Mouse (Mus musculus) embryo, embryonic 10.5 days (tissue): ENCODE data around the gene Braf.

Source experiments
- DNase-seq: peaks from one replicate; pipeline ENCODE4 v3.0.0-alpha.2; 2015; ENCODE audit warnings: low spot score

Braf gene

DNA sequence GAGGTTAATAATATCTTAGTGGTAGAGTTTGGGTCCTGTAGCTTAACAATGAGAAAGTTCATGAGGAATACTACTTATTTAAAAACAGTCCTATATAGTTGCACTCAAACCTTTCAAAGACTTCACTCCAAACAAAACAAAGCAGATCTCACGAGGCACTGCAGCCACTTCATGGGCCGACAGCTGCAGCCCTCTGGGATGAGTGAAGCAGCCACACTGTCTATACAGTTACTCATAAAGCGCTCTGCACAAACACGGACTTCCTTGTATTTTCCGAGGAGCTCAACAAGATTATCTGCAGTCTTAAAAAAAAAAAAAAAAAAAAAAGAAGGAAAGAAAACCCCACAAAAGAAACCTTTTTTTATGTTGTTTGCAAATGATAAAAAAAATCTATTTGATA, 117.9 kb downstream of the Braf start:
- no peak for DNase-seq

DNA sequence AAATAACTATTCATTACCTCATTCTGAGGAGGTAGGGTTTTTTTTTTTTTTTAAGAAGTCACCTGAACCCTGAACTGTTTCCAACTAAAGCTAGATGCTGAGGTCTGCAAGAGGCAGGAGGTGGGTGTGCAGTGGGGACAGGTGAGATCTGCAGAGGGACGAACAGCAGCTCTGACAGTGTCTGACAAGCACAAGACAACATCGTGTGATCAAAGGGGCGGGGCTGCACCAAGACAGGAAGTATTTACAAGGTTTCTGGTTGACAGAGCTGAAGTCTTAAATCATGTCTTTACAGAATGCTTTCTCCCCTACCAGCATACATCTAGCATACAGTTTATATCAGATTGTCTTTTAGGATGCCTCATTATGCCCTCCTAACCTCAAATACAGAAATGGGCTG, 118.4 kb downstream of the Braf start:
- DNase-seq = no peak

DNA sequence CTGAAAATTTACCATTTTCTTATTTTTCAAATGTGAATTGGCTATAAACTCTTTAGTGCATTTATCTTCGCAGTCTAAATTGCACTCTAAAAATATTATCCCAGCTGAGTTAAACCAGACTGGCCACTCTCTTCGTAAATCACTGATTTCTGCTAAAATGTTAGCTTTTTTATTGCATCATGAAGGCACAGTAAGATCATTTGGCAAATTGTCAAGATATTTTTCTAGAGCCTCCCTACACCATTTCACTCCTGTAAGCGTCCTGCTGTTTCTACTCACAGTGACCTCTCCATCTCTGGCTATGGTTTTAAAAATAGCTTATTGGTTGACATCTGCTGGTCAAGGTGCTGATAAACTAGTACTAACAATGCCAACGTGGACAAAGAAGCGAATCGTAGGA, 119.2 kb downstream of the Braf start:
- DNase-seq = no peak

DNA sequence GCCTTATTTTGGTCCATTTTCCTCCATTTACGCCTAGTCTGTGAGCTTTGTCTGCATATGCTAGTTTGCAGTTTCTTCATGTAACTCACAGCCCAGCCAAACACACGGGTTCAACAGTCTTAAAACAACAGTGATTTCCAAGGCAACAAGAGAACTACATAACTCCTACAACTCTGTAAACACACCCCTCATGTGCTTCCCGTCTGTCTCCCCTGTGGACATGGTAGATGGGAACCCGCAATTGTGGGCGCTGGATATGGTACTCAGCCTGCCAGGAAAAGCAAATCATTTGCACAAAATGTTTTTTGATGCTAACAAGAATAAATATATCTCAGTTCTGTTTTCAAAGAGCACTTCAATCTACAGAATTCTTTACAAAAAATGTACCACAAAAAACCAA, 120.7 kb downstream of the Braf start:
- no peak for DNase-seq

DNA sequence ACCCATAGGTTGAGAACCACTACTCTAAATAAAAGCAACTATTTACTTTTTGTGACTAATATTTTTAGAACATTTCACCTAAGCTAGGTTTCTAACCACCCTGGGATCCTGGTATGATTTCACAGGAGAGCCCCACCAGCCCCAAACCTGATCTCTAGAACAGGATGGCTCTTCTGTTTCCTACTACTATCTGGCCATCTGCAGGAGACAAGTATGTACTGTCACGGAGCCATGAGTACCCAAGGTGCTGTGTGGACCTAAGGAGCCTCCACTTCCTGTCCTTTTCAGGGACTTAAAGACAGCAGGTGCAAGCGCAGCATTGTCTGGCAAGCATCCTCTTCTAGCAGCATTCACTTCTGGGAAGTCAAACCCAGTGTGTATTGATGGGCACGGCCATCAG, 123.4 kb downstream of the Braf start:
- no peak for DNase-seq

DNA sequence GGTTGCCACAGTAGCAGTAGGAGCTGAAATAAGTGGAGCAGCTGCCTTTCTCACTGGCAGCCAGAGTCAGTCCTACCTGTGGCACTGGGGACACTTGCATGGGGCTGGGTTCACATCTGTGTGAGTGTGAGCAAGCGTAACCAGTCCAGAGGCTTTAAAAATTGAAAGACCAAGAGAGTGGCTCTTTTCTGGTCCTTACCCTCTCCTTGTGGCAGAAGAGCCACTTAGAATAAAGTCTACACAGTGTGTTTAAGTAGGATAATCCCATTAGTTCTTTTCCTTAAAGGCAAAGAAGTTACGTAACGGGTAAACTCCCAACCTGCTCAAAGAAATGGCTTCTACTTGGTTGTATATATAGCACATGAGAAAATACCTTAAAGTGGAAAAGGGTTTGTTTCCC, 124.4 kb downstream of the Braf start:
- DNase-seq = no peak

DNA sequence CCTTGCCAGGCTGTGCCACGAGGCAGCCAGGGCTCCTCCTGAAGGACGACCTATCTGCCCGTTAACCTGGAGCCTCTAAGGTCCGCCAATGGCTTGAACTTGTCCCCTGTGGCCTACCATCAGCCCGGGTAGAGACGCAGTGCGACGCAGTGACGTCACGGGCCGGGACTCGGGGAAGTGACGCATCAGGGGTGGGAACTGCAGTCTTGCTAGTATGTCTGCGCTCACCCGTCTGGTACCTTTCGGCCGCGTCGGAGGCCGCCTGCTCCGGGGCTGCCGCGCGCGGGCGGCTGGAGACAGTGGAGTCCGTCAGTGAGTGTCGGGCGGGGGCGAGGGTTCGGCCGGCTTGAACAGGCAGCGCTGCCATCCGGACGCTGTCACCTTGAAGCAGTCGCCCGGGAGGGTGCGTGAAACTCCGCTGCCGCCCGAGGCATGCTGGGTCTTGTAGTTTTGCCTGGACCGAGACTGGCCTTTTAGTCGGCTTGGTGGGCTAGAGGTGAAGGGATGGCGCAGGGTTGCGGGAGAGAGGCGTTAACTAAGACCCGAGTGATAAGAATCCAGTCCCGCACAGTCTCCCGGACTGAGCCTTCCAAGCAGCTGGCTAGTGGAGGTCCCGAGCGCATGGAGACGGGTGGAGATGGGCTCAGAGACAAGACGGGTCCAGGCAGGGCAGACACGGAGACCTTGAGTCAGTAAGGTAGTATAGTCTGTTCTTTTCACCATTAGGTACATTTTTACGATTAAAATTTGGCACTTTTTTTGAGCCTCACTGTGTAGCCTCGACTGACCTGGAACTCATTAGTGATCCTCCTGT, 132.7 kb downstream of the Braf start, which contains the start of gene Ndufb2:
Gene Ndufb2 (plus strand): TSS at position 174 of the 814 bp plus-strand sequence.
- peak; percentile 97 for DNase-seq

DNA sequence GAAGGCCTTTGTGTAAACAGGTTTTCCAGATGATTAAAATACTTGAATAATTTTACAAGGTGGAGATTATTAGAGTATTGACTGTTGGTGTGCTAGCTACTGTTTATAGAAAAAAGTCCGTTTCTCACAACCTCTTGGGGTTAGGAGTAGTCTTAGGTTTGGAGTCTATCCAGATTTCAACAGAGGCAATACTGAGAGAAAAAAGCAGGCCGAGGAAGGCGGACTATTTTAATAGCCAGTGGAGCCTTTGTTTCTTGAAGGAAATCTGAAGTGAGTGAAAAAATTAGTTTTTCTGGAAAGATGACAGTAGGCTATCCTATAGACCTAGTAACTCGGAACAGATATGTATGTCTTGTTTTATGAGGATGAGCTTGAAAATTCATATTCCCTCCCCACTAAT, 133.8 kb downstream of the Braf start:
- DNase-seq = no peak

DNA sequence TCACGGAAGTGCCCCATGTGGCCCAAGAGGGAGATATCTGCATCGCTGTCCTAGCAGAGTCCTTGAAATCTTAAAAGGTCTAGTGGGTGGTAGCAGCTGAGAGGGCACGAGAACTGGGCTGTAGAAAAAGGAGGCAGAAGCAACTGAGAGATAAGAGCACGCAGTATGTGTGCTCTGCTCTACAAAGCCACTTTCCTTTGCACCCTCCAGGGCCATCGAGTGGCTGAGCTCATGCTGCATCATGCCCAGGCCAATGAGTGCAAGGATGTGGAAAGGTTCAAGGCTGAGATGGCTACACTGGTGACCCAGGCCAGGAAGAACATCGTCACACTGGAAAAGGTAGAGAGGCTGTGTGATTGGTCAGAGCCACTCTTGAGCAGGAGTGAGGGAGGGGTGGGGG, 139.7 kb downstream of the Braf start, which contains the start of gene Gm42420:
Gene Gm42420 (plus strand): TSS at position 237 of the 400 bp plus-strand sequence.
- DNase-seq = no peak

DNA sequence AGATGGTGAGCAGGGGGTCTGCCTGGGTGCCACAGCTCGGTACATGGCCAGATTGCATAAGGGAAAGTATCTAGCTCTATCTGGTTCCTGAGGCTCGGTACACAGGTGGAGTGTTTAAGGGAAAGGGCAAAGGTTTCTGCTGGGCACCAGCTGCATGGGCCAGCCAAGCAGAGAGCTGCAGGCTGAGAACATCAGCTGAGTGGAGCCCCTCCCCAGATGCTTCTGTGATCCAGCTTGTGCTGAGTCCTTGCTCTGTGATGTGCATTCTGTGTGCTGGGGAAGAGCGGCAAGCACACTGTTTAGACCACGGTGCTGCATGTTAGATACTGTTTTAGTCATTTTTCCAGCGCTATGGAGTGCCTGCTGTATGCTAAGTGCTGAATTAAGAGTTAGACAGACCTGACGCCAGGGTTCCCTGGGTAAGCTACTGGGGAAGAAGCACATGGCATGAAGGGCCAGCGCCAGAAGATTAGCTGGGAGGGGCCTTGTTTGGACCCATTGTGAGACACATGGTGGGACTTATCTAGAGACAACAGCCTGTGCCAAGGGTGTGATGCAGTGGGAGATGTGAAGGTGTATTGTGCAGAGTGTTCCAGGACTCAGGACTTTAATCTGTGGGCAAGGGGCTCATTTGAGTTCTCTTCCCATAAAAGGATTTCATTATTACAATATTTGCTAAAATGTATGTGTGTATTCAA, 144.0 kb downstream of the Braf start:
- no peak for DNase-seq

DNA sequence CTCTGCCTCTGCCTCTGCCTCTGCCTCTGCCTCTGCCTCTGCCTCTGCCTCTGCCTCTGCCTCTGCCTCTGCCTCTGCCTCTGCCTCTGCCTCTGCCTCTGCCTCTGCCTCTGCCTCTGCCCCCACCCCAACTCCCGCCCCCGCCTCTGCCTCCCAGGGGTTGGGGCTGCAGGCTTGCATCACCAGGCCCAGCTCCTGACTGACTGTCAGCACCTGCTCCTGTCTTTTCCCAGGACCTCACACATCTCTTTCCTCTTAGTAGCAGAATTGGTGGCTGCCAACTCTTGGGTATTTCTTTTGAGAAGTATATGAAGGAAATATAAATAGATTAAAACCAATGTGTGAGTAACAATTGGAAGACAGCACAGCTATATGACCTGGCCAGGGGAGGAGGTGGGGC, 144.7 kb downstream of the Braf start:
- DNase-seq = no peak

DNA sequence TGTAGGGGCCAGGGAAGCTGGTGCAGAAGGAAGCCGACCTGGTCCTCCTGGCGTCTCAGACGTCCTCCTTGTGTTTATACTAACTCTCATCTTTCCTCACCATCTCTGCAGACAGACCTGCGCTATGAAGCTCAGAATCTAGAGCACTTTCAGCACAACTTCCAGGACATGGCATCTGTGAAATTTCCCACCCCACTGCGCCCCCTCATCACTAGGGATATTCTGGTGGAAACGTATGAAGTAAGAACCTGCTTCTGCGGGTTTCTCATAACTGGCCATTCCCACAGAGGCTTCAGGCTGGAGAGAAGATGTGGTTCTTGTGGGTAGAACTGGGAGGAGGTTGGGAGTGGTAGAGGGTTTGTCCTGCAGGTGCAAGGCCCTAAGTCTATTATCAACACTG, 145.7 kb downstream of the Braf start:
- DNase-seq = no peak

DNA sequence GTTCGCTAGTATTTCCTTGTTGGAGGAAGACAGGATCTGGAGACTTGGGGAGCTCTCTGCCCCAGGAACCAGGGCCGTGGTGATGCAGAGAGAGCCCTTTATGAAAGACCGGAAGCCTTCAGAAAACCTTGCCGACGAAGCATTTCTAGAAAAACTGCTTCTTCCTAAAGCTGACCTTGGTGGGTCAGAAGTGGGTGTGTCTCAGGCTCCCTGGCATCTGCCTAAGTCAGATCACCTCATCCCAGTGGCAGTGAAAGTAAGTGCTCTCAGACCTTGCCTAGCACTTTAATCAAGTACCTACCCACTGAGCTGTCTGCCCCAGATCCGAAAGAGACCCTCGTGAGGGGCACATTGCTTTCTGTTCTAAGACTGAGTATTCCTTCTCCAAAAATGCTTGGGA, 150.3 kb downstream of the Braf start:
- DNase-seq = no peak

DNA sequence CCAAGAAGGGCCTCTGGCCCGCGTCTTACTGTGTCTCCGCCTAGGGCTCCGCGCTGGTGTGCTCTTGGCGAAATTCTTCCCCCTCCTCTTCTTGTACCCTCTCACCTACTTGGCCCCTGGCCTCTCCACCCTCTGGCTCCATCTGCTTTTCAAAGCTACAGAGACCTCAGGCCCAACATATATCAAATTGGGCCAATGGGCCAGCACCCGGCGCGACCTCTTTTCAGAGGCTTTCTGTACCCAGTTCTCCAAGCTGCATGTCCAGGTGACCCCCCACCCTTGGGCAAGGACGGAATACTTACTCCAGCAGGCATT, 150.8 kb downstream of the Braf start:
- no peak for DNase-seq

DNA sequence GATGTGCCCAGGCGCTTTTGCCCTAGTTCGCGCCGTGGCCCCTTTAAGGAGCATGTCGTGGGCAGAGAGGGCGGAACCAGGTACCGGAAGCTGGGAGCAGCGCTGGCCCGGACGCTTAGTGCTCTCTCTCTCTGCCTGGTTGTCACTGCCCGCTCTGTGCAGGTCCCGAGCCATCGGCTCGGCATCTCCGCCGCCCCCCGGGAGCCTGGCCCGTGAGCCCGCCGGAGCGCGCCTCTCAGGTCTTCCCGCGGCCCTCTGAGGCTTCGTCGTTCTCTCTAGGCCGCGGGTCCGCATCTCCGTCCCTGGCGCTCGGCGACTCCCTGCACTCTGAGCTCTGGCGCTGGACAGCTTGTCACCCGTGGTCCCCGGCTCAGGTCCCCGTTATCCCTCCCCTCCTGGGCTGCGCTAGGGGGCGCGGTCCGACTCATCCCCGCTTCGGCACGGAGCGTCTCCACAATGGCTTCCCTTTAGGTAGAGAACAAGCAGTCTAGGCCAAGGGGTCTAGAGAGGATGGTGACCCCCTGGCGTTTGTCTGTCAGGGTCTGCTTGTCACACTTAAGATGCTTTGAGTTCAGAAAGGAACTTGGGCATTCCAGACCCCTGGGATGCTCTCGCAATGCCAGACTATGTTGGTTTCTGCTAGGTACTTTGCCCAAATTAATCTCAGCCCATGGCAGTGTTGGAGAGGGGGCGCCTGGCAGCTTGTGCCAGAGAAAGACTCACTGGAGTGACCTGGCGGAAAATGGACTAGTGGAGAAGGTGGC, 151.3 kb downstream of the Braf start, which contains the start of gene Adck2:
Gene Adck2 (plus strand): TSS at position 83 of the 764 bp plus-strand sequence.
- peak; percentile 92 for DNase-seq

DNA sequence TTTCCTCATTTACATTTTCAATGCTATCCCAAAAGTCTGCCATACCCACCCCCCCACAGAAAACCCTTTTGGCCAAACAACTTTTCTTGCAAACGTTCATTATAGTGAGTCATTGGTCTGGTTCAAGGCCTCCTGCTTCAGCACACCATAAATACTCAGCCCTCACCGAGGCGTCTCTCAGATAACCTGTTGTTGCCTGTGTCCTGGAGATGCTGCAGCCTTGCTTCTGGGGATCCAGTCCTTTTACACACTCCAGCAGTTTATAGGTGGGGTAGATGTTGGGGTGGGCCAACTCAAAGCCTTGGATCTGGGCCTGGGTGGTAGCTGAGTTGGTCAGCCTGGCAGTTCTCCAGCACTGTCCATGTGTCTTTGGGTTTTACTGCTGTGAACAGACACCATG, 154.8 kb downstream of the Braf start:
- no peak for DNase-seq

DNA sequence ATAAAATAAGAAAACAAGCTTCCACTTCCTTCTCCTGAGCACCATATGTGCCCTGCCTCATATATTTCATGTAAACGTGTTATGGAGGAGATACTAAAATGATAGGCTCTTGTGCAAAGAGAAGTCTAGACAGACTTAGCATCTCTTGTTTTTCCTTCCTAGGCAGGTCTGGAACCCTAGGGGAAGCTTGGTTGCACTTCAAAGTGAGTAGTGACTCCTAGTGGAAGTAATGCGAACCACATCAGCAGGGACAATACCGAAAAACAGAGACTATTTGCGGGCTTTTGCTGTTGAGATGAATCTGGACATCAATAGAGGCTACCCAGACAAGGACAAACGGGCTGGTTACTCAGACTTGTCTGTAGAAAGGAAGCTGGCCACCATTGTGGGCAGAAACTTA, 157.7 kb downstream of the Braf start:
- peak; percentile 80 for DNase-seq

DNA sequence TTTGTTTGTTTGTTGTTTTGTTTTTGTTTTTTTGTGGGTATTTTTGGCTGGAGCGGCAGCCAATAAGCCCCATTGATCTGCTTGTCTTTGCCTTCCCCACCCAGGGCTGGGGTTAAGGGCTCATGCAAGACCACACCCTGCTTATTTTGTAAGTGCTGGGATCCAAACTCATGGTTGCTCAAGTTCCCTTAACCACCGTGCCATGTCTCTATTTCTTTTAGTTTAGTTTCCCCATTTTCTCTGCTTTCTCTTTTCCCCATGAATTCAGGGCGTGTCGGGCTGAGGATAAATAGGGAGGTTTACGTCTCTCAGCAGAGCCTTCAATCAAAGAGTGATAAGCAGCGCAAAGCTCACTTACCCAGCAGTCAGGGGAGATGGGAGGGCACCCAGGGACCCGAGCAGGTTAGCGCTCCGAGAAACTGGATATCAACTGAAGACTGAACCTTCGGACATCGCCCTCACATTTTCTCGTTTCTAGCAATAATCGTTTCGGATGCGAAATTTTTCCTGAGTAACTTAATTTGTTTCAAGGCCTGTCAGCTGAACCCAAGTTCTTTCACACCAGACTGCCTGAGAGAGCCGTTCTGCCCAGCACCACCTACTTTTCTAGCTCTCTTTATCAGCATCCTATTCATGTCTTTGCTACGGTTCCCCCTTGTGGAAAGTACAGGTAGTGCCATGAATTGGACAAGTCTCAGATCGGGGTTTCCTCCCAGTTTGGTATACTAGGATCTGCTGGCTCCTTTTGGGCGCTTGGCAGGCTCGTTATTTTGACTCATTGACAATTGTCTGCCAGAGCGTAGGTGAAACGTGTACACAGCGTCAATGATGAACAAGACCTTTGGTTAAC, 162.9 kb downstream of the Braf start:
- peak; percentile 96 for DNase-seq

DNA sequence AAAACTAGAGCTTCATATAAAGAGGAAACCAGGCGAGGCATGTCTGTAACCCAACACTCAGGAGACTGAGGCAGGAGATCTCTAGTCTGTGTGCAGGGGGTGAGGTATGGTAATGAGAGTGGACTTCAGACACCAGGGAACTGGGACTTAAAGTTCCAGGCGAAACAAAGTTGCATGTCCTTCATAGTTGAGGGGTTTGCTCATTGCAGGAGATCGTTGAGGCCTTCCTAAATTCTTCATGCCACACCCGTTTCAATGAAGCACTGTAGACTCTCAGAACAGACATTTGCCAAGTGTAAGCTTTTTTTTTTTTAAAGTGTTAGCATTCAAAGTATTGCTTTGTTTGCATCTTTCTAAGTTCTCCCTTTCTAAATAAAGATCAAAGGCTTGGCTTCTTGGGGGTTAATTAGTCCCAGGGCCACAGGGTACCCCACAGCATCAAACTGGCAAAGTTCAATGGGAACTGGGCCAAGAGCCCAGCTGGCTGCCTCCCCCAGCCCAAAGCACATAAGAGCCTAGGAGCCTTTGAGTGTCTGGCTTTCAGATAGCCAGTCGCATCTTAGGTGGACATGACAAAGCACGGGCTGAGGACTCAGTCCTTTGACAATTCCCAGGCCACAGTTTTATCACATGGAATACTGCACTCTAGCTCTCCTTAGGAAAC, 165.9 kb downstream of the Braf start:
- DNase-seq = peak; percentile 32

DNA sequence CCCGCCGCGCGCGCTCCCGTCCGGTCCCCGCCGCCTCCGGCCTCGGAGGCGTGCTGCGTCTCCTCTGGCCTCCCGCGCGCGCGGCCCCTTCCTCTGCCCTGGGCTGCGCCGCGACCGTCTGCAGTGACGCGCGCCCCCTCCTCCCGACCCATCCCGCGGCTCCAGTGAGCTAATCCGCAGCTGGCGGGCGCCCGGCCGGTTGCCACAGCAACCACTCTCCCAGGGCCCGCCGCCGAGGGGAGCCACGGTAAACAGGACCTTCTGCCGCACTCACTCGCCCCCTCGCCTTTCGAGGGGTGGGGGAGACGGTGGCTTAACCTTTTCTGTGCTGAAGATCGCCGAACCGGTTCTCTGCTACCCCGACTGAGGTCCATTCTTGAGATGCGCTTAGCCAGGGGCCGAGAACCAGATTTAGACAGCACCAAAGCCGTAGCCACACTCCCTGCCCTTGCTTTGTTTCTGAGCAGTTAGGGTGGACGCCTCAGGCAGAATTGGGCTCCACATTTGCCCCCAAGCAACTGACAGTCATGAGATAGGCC, 167.5 kb downstream of the Braf start, which contains the start of gene Dennd2a:
Gene Dennd2a (minus strand): TSS at position 145 of the 539 bp plus-strand sequence.
- peak; percentile 96 for DNase-seq
